Mouse (Mus musculus) midbrain, embryonic 15.5 days (tissue): Measurements from ENCODE around the gene Lrrc8d. TPM values are rescaled to one million over a fixed set of nuclear protein-coding genes. Genes with fewer than 3 reads are reported as not detected.

Experiments
- ATAC-seq: fragments of 200-750 bp; cut with Nextera tagmentation; replicated peaks from 2 replicates; pipeline ENCODE4 v1.8.0; 2017; ENCODE audit warnings: moderate TSS enrichment
- H3K27ac ChIP-seq: fragments of 300-500 bp; sonication (generic); 2 replicates; pipeline ENCODE4 v1.5.1; 2015; ENCODE audit warnings: mild to moderate bottlenecking, inconsistent platforms
- H3K27me3 ChIP-seq: fragments of 300-500 bp; sonication (generic); replicated peaks from 2 replicates; pipeline ENCODE4 v1.6.1; 2015; ENCODE audit warnings: inconsistent platforms
- H3K36me3 ChIP-seq: fragments of 300-500 bp; sonication (generic); replicated peaks from 2 replicates; pipeline ENCODE4 v1.6.1; 2015; ENCODE audit warnings: inconsistent platforms
- H3K4me1 ChIP-seq: fragments of 300-500 bp; sonication (generic); 2 replicates; pipeline ENCODE4 v1.6.1; 2015; ENCODE audit warnings: inconsistent platforms
- H3K4me2 ChIP-seq: fragments of 300-500 bp; sonication (generic); 2 replicates; pipeline ENCODE4 v1.6.1; 2015; ENCODE audit warnings: inconsistent platforms, mild to moderate bottlenecking, moderate library complexity
- H3K4me3 ChIP-seq: fragments of 300-500 bp; sonication (generic); 2 replicates; pipeline ENCODE4 v1.5.1; 2015; ENCODE audit warnings: mild to moderate bottlenecking, inconsistent platforms
- H3K9ac ChIP-seq: fragments of 300-500 bp; sonication (generic); 2 replicates; pipeline ENCODE4 v1.6.1; 2015; ENCODE audit warnings: mild to moderate bottlenecking, inconsistent platforms
- H3K9me3 ChIP-seq: fragments of 300-500 bp; sonication (generic); 2 replicates; pipeline ENCODE4 v1.6.1; 2016; ENCODE audit warnings: inconsistent platforms
- WGBS: fragments of 180-500 bp; shearing (Covaris S2); methylation state at CpG from one replicate; pipeline ENCODE4 v1.1.7; 2015; ENCODE audit warnings: mixed read lengths; 5-methylcytosine and 5-hydroxymethylcytosine counted together
- polyA plus RNA-seq: library from polyadenylated mRNA; unstranded; fragments of >200 nt; fragmentation: Nextera tagmentation; extraction: Ambion mirVana; gene quantifications from 2 replicates; pipeline ENCODE4 v1.2.1, GENCODE M21; 2015

Lrrc8d gene
- 32.5 and 37.1 TPM in 2 replicates for polyA plus RNA-seq

GRCm38 (mm10) chr5:105699141-105700069 is at the start of gene Lrrc8d:
TSS of gene Lrrc8d (plus strand) at chr5:105699969.
- Histone ChIP-seq H3K4me3 (peak within 1 kb of the TSS; percentile 77), H3K27me3 (no peaks in the 10 kb centered on the region), H3K4me2 (peak within 1 kb of the TSS; percentile 79), H3K27ac (peak within 1 kb of the TSS; percentile 94), H3K9ac (peak within 1 kb of the TSS; percentile 93), H3K9me3 (no peaks in the 10 kb centered on the region), H3K4me1 (peaks cover 42% of the 10 kb centered on the region), H3K36me3 (no peaks in the 10 kb centered on the region)
- peak; percentile 97 for ATAC-seq
- 2% methylated on average over 60 of the region's 60 CpGs for WGBS

- Histone ChIP-seq H3K4me3 (no peak overlapping the region), H3K4me1 (peaks cover 6% of the 10 kb centered on the region; the same call in 1 of the 2 replicates), H3K36me3 (no peaks in the 10 kb centered on the region), H3K9ac (no peak overlapping the region), H3K27me3 (no peaks in the 10 kb centered on the region), H3K4me2 (no peak overlapping the region), H3K9me3 (no peaks in the 10 kb centered on the region), H3K27ac (no peak overlapping the region)
- 88% methylated on average over 8 of the region's 8 CpGs for WGBS
- no peak for ATAC-seq
Measured at GRCm38 (mm10) chr5:105650728-105651479, 48.9 kb upstream of the Lrrc8d start.

GRCm38 (mm10) chr5:105651561-105651991 is 48.2 kb upstream of the Lrrc8d start:
- H3K9me3 ChIP-seq, result no peaks in the 10 kb centered on the region
- no peak overlapping the region for H3K27ac ChIP-seq
- ATAC-seq, result no peak
- no peak overlapping the region for H3K4me3 ChIP-seq
- H3K9ac ChIP-seq, result no peak overlapping the region
- no peaks in the 10 kb centered on the region for H3K27me3 ChIP-seq
- H3K4me2 ChIP-seq, result no peak overlapping the region
- no peaks in the 10 kb centered on the region for H3K36me3 ChIP-seq
- peaks cover 6% of the 10 kb centered on the region; the same call in 1 of the 2 replicates for H3K4me1 ChIP-seq
- WGBS, result 75% methylated on average over 11 of the region's 11 CpGs

DNA sequence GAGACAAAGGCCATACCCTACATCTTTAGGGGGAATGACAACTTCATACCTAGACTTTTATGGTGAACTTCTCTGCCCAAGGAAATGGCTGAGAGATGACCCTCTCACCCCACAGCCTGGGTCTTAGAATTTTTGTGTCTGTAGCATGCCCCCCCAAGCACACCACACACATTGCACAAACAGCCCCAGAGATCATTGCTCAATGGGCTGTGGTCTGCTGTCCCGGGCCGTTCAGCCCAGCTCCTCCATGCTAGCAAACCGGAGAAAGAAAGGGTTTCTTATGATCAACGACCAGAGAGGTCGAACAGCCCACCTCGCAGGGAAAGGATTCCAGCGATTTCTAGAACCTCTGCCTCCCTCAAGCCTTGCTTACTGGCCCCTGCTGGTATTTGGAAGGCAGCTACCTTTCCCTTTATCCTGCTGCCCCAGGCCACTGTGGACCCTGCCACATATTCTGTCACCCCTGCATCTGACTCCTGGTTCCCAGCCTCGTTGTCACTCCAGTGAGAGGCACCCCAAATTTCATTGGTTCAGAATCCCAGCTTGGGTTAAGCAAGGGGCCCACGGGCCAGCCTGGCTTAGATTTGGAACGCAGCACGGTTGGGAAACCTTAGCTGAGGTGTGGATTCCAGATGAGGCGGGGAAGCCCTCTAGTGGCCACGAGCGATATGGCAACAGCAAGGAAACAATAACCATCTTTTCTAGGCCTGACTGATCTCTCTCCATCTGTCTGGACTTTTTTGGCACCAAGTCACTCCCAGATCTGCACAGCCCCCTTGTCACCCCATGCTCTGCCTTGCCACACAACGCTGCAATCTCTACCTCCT is 45.3 kb upstream of the Lrrc8d start:
- no peak overlapping the region for H3K4me2 ChIP-seq
- H3K4me1 ChIP-seq, result peaks cover 6% of the 10 kb centered on the region; the same call in 1 of the 2 replicates
- no peaks in the 10 kb centered on the region for H3K27me3 ChIP-seq
- H3K27ac ChIP-seq, result no peak overlapping the region
- H3K36me3 ChIP-seq, result no peaks in the 10 kb centered on the region
- H3K9ac ChIP-seq, result no peak overlapping the region
- peak; percentile 89 for ATAC-seq
- WGBS, result 30% methylated on average over 15 of the region's 15 CpGs
- no peaks in the 10 kb centered on the region for H3K9me3 ChIP-seq
- H3K4me3 ChIP-seq, result no peak overlapping the region

DNA sequence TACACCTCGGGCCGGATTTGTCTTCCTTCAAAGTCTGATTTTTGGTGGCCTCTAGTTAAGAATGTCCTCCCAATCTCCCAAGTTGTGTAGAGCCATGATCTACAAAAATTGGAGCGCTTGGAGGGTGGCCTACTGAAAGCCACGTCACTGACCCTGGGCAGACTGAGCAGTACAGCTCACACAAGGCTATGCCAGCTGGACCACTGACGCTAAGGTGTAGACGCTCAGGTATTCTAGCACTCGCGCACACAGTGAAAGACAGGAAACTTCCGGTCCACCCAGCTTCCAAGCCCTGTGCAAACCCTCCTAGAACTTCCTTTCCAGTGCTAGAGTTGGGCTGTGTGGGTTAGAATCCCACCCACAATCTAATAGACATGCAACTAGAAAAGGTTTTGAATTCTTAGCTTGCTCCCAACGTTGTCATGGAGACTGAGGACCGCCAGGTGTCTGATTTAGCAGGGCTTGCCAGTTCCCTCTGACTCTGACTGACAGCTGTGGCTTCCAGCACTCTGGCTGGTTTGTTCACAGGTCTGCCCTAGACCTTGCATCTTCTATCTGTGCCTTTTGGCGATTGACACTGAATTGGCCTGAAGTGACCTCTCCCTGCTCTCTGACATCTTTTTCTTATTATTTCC is 44.6 kb upstream of the Lrrc8d start:
- peak; percentile 71 for ATAC-seq
- Histone ChIP-seq H3K4me3 (no peak overlapping the region), H3K36me3 (no peaks in the 10 kb centered on the region), H3K4me2 (no peak overlapping the region), H3K9me3 (no peaks in the 10 kb centered on the region), H3K27ac (no peak overlapping the region), H3K27me3 (no peaks in the 10 kb centered on the region), H3K4me1 (peaks cover 6% of the 10 kb centered on the region; the same call in 1 of the 2 replicates), H3K9ac (no peak overlapping the region)
- WGBS, result 66% methylated on average over 12 of the region's 12 CpGs

DNA sequence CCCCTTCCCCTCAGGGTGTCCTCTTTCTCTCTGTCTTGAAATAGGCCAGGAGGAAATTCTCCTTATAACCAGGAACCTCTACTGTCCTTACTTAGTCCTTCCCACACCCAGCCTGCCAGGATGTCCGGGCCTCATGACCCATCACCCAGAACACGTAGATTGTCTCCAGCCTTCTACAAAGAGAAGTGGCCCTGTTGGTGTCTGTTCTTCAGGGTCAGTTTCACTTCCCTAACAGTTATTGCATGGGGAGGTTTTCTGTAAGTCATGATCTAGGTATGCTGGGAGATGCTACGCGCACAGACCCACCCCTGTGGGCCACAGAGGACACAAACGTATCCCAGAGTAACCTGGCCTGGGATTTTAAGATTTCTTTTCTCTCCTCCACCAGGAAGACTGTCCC is 37.9 kb upstream of the Lrrc8d start:
- 94% methylated on average over 5 of the region's 5 CpGs for WGBS
- ATAC-seq, result no peak
- Histone ChIP-seq H3K9me3 (no peaks in the 10 kb centered on the region), H3K36me3 (no peaks in the 10 kb centered on the region), H3K27ac (no peak overlapping the region), H3K4me3 (no peak overlapping the region), H3K4me2 (no peak overlapping the region), H3K27me3 (no peaks in the 10 kb centered on the region), H3K9ac (no peak overlapping the region), H3K4me1 (no peaks in the 10 kb centered on the region)

DNA sequence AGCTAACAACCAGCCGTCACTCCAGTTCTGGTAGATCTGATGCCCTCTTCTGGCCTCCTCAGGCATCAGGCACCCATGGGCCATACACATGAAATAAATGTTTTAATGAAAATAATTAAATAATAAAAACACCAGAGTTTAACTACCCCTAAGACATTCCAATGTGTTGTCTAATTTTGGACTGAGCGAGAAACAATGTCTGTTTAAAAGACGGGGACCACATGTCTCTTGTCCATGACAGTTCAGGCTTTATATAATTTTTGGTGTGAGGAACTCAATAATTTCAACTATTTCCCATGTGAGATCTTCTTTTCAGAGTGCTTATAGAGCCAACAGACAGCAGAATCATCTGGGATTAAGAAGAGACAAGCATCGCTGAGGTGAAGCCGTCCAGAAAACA is 32.8 kb upstream of the Lrrc8d start:
- ATAC-seq, result no peak
- Histone ChIP-seq H3K27ac (no peak overlapping the region), H3K4me2 (no peak overlapping the region), H3K4me3 (no peak overlapping the region), H3K9me3 (no peaks in the 10 kb centered on the region), H3K27me3 (no peaks in the 10 kb centered on the region), H3K9ac (no peak overlapping the region), H3K4me1 (no peaks in the 10 kb centered on the region), H3K36me3 (no peaks in the 10 kb centered on the region)
- whole genome bisulfite sequencing, result 97% methylated on average over 5 of the region's 5 CpGs

GRCm38 (mm10) chr5:105667411-105667810 is 32.4 kb upstream of the Lrrc8d start:
- H3K9me3 ChIP-seq, result no peaks in the 10 kb centered on the region
- H3K27me3 ChIP-seq, result no peaks in the 10 kb centered on the region
- no peaks in the 10 kb centered on the region for H3K36me3 ChIP-seq
- H3K9ac ChIP-seq, result no peak overlapping the region
- H3K4me2 ChIP-seq, result no peak overlapping the region
- no peaks in the 10 kb centered on the region for H3K4me1 ChIP-seq
- WGBS, result 92% methylated on average over 6 of the region's 6 CpGs
- ATAC-seq, result no peak
- H3K27ac ChIP-seq, result no peak overlapping the region
- no peak overlapping the region for H3K4me3 ChIP-seq

- WGBS, result 90% methylated on average over 2 of the region's 2 CpGs
- Histone ChIP-seq H3K27ac (no peak overlapping the region), H3K36me3 (no peaks in the 10 kb centered on the region), H3K9ac (no peak overlapping the region), H3K9me3 (no peaks in the 10 kb centered on the region), H3K4me1 (no peaks in the 10 kb centered on the region), H3K4me2 (no peak overlapping the region), H3K27me3 (no peaks in the 10 kb centered on the region), H3K4me3 (no peak overlapping the region)
- no peak for ATAC-seq
Measured at GRCm38 (mm10) chr5:105669086-105669485, 30.7 kb upstream of the Lrrc8d start.

- H3K4me2 ChIP-seq, result no peak overlapping the region
- H3K27me3 ChIP-seq, result no peaks in the 10 kb centered on the region
- no peaks in the 10 kb centered on the region for H3K4me1 ChIP-seq
- 80% methylated on average over 10 of the region's 10 CpGs for WGBS
- no peaks in the 10 kb centered on the region for H3K9me3 ChIP-seq
- H3K36me3 ChIP-seq, result no peaks in the 10 kb centered on the region
- no peak for ATAC-seq
- H3K4me3 ChIP-seq, result no peak overlapping the region
- no peak overlapping the region for H3K9ac ChIP-seq
- H3K27ac ChIP-seq, result no peak overlapping the region
Measured at GRCm38 (mm10) chr5:105669508-105670353, 30.0 kb upstream of the Lrrc8d start.

- Histone ChIP-seq H3K4me3 (no peak overlapping the region), H3K4me1 (no peaks in the 10 kb centered on the region), H3K4me2 (no peak overlapping the region), H3K9me3 (no peaks in the 10 kb centered on the region), H3K9ac (no peak overlapping the region), H3K36me3 (no peaks in the 10 kb centered on the region), H3K27ac (no peak overlapping the region), H3K27me3 (no peaks in the 10 kb centered on the region)
- no peak for ATAC-seq
- 53% methylated on average over 4 of the region's 4 CpGs for WGBS
Measured at GRCm38 (mm10) chr5:105672332-105672731, 27.4 kb upstream of the Lrrc8d start.
